Mouse (Mus musculus): ENCODE measurements around the gene Eri2.

- TF ChIP-seq USF1 (IDR thresholded peaks at IDR 0.05; ENCODE audit: low read depth) (no peak), POLR2A (IDR thresholded peaks at IDR 0.05; ENCODE audit: insufficient read length, low read depth) (no peak), E2F4 (IDR thresholded peaks at IDR 0.05; ENCODE audit: insufficient read depth) (no peak), CEBPB (IDR thresholded peaks at IDR 0.05; ENCODE audit: insufficient read depth, poor library complexity, severe bottlenecking) (no peak), MAX (IDR thresholded peaks at IDR 0.05; ENCODE audit: low read depth) (no peak), POLR2AphosphoS2 (IDR thresholded peaks at IDR 0.05; ENCODE audit: insufficient read length, low read depth) (no peak), REST (IDR thresholded peaks at IDR 0.05; ENCODE audit: insufficient read depth, insufficient read length) (no peak), MYOD1 (IDR thresholded peaks at IDR 0.05; ENCODE audit: control insufficient read depth in 1 of 3, insufficient read length in 2 of 3, low read depth in 2 of 3) (no peak), MYOG (IDR thresholded peaks at IDR 0.05; ENCODE audit: control insufficient read depth in 1 of 3, insufficient read depth in 1 of 3, insufficient read length in 2 of 3, low read depth in 2 of 3) (no peak), TCF12 (IDR thresholded peaks at IDR 0.05; ENCODE audit: insufficient read depth, poor library complexity, severe bottlenecking) (no peak)
Observed at GRCm38 (mm10) chr7:119744321-119744720, 49.5 kb downstream of the Eri2 start.

Measured in myocyte (in vitro differentiated cells).